Mouse (Mus musculus) embryonic facial prominence, embryonic 14.5 days (tissue): ENCODE measurements at regions not wholly inside any gene's neighbourhood (a gene's known extent, or its start where the extent isn't known, plus 50 kb on each side); places are given as distances from the start of the nearest gene placed in this dataset.
A peak's percentile ranks its signal among the peaks of the same experiment; 100 is the strongest.

Experiments
- ATAC-seq: fragments of 200-750 bp; cut with Nextera tagmentation; 2 replicates; pipeline ENCODE4 v1.8.0; 2017; ENCODE audit warnings: low read depth, moderate number of reproducible peaks, moderate TSS enrichment
- DNase-seq: peaks from one replicate; pipeline ENCODE4 v3.0.0-alpha.2; 2015; ENCODE audit warnings: low spot score
- H3K27ac ChIP-seq: fragments of 300-500 bp; sonication (generic); replicated peaks from 2 replicates; pipeline ENCODE4 v1.5.1; 2014; ENCODE audit warnings: low read depth, mild to moderate bottlenecking, low read length, moderate library complexity
- H3K27me3 ChIP-seq: fragments of 300-500 bp; sonication (generic); replicated peaks from 2 replicates; pipeline ENCODE4 v1.6.1; 2014; ENCODE audit warnings: low read length; ENCODE audit not compliant: control insufficient read depth, insufficient read depth
- H3K36me3 ChIP-seq: fragments of 300-500 bp; sonication (generic); 2 replicates; pipeline ENCODE4 v1.6.1; 2014; ENCODE audit warnings: low read length, mixed read lengths; ENCODE audit not compliant: control insufficient read depth, insufficient read depth
- H3K4me1 ChIP-seq: fragments of 300-500 bp; sonication (generic); 2 replicates; pipeline ENCODE4 v1.6.1; 2014; ENCODE audit warnings: antibody characterized with exemption, low read length; ENCODE audit not compliant: control insufficient read depth, insufficient read depth
- H3K4me2 ChIP-seq: fragments of 300-500 bp; sonication (generic); 2 replicates; pipeline ENCODE4 v1.6.1; 2014; ENCODE audit warnings: low read depth, mild to moderate bottlenecking, low read length, moderate library complexity, mixed read lengths
- H3K4me3 ChIP-seq: fragments of 300-500 bp; sonication (generic); 2 replicates; pipeline ENCODE4 v1.5.1; 2014; ENCODE audit warnings: low read depth, mild to moderate bottlenecking, low read length
- H3K9ac ChIP-seq: fragments of 300-500 bp; sonication (generic); 2 replicates; pipeline ENCODE4 v1.6.1; 2014; ENCODE audit warnings: low read depth, mild to moderate bottlenecking, low read length, moderate library complexity, mixed read lengths
- H3K9me3 ChIP-seq: fragments of 300-500 bp; sonication (generic); 2 replicates; pipeline ENCODE4 v1.6.1; 2016; ENCODE audit warnings: low read length; ENCODE audit not compliant: control insufficient read depth
- WGBS: fragments of 180-500 bp; shearing (Covaris S2); extraction: QIAGEN DNeasy Blood & Tissue Kit; methylation state at CpG from one replicate; pipeline ENCODE4 v1.1.7; 2014; 5-methylcytosine and 5-hydroxymethylcytosine counted together

DNA sequence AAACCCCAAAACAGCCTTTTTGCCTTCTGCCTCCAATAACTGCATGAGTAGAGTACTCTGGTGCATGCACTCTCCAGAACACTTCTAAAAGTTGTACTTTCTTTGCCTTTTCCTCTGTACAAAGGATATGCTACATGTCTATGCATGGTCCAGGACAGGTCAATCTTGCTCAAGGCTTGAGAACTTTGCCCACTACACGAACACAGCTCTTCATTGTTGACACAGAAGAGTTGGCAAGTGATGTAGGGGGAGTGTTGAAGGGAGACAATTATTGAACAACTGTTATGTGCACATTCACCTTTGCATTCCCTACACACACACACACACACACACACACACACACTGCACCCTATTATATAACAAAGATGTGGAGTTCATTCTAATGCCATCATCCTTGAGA is 264.5 kb upstream of the Gm6657 start:
- Histone ChIP-seq H3K9ac (no peak overlapping the region), H3K4me3 (no peak overlapping the region), H3K9me3 (no peaks in the 10 kb centered on the region), H3K4me1 (no peaks in the 10 kb centered on the region), H3K36me3 (no peaks in the 10 kb centered on the region), H3K27me3 (no peaks in the 10 kb centered on the region), H3K27ac (no peak overlapping the region), H3K4me2 (no peak overlapping the region)
- WGBS: 62% methylated on average over 1 of the region's 1 CpGs
- DNase-seq: no peak
- ATAC-seq: no peak

DNA sequence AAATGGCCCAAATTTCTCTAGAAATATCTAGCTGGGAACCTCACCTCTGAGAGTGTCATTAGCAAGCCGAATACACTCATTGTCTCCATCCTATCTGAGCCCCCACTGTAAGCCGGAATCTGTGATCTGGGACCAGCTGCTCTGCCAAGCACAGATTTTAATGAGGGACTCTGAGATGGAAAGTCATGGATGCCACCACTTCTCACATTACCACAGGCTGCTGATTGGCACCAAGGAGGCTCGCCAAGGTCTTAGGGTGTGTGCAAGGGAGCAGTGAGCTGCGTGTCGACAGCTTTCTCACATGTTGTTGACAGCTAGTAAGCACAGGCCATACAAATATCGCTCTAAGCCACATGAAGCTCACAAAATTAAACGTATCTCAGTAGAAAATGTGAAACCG is 250.1 kb upstream of the Gm6657 start:
- Histone ChIP-seq H3K36me3 (no peaks in the 10 kb centered on the region), H3K4me2 (no peak overlapping the region), H3K4me3 (no peak overlapping the region), H3K9me3 (no peaks in the 10 kb centered on the region), H3K27ac (no peak overlapping the region), H3K9ac (no peak overlapping the region), H3K4me1 (peaks cover 7% of the 10 kb centered on the region), H3K27me3 (0 out of 2 replicates have a peak, but pooled peaks cover 3% of the 10 kb centered on the region)
- 54% methylated on average over 8 of the region's 8 CpGs for WGBS
- DNase-seq (peak; percentile 60), ATAC-seq (no peak)

DNA sequence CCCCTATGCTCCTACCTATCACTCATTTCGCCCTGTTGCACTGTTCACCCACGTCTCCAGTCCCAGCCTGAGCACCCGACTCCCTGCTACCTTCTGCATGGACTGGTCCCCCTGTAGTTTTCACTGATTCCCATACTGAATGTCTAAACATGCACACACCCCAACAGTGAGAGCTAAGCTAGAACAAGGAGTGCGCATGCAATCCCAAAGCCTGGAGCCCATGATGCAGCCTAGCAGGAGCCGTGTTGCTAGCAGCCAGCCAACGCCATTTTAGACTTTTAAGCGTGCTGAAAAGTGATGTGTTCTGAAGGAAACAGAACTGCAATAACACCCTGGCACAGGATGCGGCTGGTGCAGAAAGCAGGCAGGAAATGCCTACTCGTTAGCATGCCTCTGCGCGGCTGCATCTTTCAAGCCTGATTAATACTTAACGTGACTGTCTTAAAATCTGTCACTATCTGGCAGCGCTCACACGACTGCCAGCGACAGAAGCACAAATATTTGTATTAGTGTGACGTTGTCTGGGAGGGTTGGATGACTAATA is 244.5 kb upstream of the Gm6657 start:
- H3K4me3 ChIP-seq: peak overlapping the region; percentile 17
- DNase-seq (peak; percentile 57), ATAC-seq (0 out of 2 replicates have a peak, but pooled peaks have one; percentile 30)
- H3K4me1 ChIP-seq: no peaks in the 10 kb centered on the region
- H3K36me3 ChIP-seq: no peaks in the 10 kb centered on the region
- H3K27ac ChIP-seq: no peak overlapping the region
- H3K9me3 ChIP-seq: no peaks in the 10 kb centered on the region
- 0 out of 2 replicates have a peak, but pooled peaks cover 3% of the 10 kb centered on the region for H3K27me3 ChIP-seq
- no peak overlapping the region for H3K9ac ChIP-seq
- H3K4me2 ChIP-seq: peak overlapping the region; percentile 46
- 30% methylated on average over 16 of the region's 16 CpGs for WGBS

DNA sequence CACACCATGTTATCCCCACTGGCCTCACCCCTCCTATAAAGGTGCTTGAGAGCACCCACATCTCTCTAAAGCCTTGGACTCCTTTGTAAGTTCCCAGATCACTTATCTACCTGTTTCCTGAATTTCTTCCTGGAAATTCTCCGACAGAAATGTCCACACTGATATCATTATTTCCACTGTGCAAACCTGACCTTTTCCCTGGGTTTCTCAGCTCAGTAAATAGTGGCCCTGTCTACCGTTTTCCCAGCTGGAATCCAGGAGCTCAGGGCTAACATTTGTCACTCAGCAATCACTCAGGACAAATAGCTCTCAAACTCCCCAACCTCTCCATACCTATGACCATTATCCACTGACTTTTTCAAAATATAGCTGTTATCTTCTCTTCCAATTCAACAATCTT is 241.6 kb upstream of the Gm6657 start:
- WGBS: 42% methylated on average over 2 of the region's 2 CpGs
- H3K27ac ChIP-seq: no peak overlapping the region
- ATAC-seq: no peak
- no peaks in the 10 kb centered on the region for H3K9me3 ChIP-seq
- H3K4me1 ChIP-seq: no peaks in the 10 kb centered on the region
- no peak for DNase-seq
- H3K27me3 ChIP-seq: 0 out of 2 replicates have a peak, but pooled peaks cover 3% of the 10 kb centered on the region
- no peak overlapping the region for H3K9ac ChIP-seq
- H3K36me3 ChIP-seq: no peaks in the 10 kb centered on the region
- no peak overlapping the region for H3K4me3 ChIP-seq
- H3K4me2 ChIP-seq: no peak overlapping the region

DNA sequence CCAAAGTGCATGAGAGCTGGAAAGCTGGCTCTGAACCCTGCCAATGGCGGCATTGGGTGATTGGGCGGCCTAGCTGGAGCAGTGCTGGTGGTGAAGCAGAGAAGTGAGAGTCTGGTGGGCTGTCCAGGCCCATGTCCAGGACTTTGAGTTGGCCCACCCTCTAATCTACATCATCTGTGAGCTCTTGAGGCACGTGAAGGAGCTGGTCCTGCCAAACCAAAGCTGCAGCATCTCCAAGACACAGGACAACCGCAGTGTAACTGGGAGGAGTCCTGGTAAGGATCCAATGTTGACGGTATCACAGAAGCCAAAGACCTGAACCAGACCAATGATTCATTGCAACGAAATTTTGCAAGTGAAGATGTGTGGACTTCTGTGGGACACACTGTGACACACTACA is 231.4 kb upstream of the Gm6657 start:
- Histone ChIP-seq H3K9ac (no peak overlapping the region), H3K36me3 (no peaks in the 10 kb centered on the region), H3K4me3 (no peak overlapping the region), H3K9me3 (0 out of 2 replicates have a peak, but pooled peaks cover 6% of the 10 kb centered on the region), H3K4me2 (no peak overlapping the region), H3K27me3 (no peaks in the 10 kb centered on the region), H3K27ac (no peak overlapping the region), H3K4me1 (no peaks in the 10 kb centered on the region)
- WGBS: 86% methylated on average over 6 of the region's 6 CpGs
- no peak for ATAC-seq
- no peak for DNase-seq

DNA sequence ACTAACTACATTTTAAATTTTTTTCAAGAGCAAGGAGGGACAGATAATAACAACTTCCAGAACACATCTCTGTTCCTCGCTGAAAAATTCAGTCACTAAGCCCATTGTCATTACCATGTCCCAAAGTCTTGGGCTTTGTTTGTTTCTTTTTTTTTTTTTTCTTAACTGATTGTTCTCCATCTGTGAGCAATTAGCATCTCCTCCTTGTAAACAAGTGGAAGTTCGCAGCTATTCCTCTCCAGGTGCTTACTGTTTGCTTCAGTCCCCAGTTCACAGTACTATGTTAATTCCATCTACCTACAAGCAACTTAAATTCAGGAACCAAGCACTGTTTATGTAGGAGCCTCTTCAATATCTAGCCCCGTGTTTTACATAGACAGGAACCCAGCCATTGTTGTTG is 225.5 kb upstream of the Gm6657 start:
- Histone ChIP-seq H3K27ac (no peak overlapping the region), H3K4me1 (no peaks in the 10 kb centered on the region), H3K36me3 (no peaks in the 10 kb centered on the region), H3K9me3 (0 out of 2 replicates have a peak, but pooled peaks cover 6% of the 10 kb centered on the region), H3K4me3 (no peak overlapping the region), H3K27me3 (no peaks in the 10 kb centered on the region), H3K9ac (no peak overlapping the region), H3K4me2 (no peak overlapping the region)
- DNase-seq (no peak), ATAC-seq (no peak)
- WGBS: 45% methylated on average over 3 of the region's 3 CpGs

DNA sequence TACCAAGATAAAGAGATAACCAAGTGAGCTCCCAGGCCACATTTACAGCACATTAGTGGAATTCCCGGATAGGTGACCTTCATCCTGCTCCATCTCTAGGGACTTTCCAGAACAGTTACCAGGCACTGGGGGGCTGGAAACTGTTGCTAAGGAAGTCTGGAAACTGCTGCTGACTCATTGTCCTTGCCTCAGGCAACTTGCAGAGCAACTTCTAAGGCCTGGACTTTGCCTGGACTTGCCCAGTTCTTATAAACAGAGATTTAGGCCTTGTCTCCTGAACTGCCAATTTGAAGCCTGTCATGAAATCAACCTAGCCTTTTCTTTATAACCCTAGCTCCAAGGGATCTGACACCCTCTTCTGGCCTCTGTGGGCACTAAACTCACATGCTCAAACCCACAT is 224.0 kb upstream of the Gm6657 start:
- Histone ChIP-seq H3K9ac (no peak overlapping the region), H3K9me3 (0 out of 2 replicates have a peak, but pooled peaks cover 3% of the 10 kb centered on the region), H3K27me3 (no peaks in the 10 kb centered on the region), H3K4me3 (no peak overlapping the region), H3K4me2 (no peak overlapping the region), H3K36me3 (no peaks in the 10 kb centered on the region), H3K4me1 (no peaks in the 10 kb centered on the region), H3K27ac (no peak overlapping the region)
- 65% methylated on average over 1 of the region's 1 CpGs for WGBS
- DNase-seq: peak; percentile 21
- no peak for ATAC-seq

DNA sequence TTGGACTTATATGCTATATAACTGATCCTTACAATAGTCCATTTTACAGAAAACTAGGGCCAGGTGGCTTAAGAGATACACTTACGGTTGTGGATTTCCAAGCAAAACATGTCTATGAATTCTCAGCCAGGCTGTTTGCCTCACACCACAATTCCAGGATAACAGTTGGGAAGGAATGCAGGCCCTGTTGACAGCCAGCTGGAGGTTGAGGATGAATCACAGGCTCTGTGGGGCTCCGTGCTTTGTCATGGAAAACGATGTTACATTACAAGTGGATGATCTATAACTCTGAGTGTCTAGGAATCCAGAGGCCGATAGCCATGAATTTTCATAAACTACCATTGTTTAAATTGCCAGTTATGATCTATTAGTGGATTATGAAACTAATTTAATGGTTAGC is 221.9 kb upstream of the Gm6657 start:
- H3K27me3 ChIP-seq: no peaks in the 10 kb centered on the region

DNA sequence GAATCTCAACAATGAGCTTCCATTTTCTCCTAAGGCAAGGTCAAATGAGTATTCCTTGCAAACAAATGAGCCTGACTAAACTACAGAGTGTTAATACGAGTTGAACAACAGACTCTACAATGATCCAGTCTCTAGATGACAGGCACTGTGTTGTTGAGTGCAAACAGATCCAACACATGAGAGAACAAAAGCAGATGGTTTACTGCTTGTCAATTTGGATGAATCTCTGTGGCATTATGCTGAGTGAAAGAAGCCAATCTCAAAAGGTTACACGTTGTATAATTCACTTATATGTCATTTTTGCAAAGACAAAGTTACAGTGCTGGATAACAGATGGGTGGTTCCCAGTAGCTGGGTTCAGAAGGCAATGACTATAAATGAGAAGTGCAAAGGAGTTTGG is 217.1 kb upstream of the Gm6657 start:
- H3K9ac ChIP-seq: no peak overlapping the region
- ATAC-seq (no peak), DNase-seq (no peak)
- no peaks in the 10 kb centered on the region for H3K36me3 ChIP-seq
- no peak overlapping the region for H3K27ac ChIP-seq
- no peaks in the 10 kb centered on the region for H3K9me3 ChIP-seq
- 74% methylated on average over 2 of the region's 2 CpGs for WGBS
- no peak overlapping the region for H3K4me3 ChIP-seq
- H3K4me1 ChIP-seq: no peaks in the 10 kb centered on the region
- H3K27me3 ChIP-seq: no peaks in the 10 kb centered on the region
- no peak overlapping the region for H3K4me2 ChIP-seq

More for the DNA sequence above, 221.9 kb upstream of the Gm6657 start:
- Histone ChIP-seq H3K4me1 (no peaks in the 10 kb centered on the region), H3K9me3 (no peaks in the 10 kb centered on the region), H3K27ac (no peak overlapping the region), H3K9ac (no peak overlapping the region), H3K36me3 (no peaks in the 10 kb centered on the region), H3K4me2 (no peak overlapping the region), H3K4me3 (no peak overlapping the region)
- ATAC-seq: no peak
- DNase-seq: no peak
- whole genome bisulfite sequencing: 66% methylated on average over 4 of the region's 4 CpGs
